Mouse (Mus musculus) fat pad, adult 2 months (tissue): ENCODE measurements at regions not wholly inside any gene's neighbourhood (a gene's known extent, or its start where the extent isn't known, plus 50 kb on each side); places are given as distances from the start of the nearest gene placed in this dataset.
A peak's percentile ranks its signal among the peaks of the same experiment; 100 is the strongest.

ENCODE experiments used
- DNase-seq: peaks from one replicate; pipeline ENCODE4 v3.0.0-alpha.2; 2011; ENCODE audit warnings: low read depth, low spot score; ENCODE audit errors: extremely low read depth

DNA sequence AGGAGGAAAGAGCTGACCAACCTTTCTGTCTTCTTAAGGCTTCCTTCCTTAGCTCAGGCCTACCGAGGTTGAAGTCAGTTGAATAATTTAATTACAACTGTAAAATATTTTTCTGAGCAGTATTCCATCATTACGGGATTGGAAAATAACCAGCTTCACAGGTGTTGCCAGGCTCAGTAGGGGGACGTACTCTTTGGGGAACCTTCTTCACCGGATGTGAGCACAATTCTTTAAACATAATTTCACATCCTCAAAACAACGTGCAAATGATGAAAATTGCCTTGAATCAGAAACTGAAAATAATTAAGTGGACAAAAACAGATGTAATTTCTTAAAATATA, 515.9 kb downstream of the Tns3 start:
- DNase-seq: no peak

DNA sequence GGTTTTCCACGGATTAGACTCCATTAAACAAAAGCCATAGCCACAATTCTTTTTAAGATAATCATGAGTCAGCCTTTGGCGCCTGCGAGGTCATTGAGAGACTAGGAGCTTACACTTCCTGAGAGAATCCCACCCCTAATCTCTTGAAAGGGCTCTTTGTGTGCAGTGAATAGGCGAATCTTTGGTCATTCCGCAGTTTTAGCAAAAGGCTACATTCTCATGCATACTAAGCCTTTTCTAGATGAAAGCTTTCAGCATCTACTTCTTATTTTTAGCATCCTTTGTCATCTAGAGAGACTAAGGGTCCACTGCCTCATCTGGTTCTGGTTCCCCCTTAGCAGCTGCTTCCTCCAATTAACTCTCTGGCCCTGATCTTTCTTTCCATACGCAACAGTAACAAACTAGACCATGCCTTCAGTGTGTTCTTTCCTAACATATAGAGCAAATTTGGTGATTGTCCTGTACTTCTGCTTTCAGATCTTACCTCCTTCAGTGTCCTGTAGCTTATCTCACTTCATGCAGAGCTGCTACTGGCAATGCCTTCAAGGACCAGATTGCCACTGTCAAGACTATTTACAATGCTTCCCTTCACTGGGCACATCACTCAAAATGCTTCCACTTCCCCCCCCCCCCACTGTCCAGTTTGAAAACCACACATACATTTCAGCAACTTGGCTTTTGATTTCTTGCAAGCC, 516.4 kb downstream of the Tns3 start:
- no peak for DNase-seq

DNA sequence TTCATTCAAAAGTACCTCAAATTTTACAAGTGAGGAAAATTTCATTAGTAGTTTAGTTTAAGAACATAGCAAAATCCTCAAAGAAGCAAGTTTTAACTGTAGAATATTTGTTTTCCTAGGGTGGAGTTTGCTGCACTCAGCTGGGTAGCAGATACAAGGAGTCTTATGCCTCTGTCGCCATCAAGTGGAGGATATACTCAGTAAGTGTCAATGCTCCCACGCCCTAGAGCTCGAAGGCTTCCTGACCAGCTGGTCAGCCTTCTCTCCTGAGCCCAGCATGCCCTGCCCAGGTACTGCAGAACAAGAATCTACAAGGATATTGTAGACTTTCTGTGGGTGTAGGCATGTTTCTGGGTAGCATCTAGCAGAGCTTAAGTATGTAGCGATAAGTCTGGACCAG, 527.0 kb downstream of the Tns3 start:
- DNase-seq: no peak

DNA sequence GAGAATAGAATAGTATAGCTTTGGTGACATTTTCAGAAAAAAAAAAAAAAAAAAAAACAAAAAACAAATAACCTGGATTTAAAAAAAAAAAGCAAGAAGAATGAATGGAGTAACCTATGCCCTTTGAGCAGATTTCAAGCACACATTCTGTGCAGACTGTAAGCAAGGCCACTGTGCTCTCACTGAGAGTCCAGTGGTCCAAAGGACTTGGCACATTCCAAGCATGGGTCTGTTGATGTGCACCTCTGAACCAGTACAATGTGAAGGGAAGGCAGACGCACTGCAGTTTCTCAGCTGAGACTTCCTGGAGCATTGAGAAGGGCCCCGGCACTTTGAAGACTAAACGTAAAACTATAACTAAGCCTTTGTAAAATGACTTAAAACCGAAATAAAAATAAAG, 527.7 kb downstream of the Tns3 start:
- DNase-seq: no peak

DNA sequence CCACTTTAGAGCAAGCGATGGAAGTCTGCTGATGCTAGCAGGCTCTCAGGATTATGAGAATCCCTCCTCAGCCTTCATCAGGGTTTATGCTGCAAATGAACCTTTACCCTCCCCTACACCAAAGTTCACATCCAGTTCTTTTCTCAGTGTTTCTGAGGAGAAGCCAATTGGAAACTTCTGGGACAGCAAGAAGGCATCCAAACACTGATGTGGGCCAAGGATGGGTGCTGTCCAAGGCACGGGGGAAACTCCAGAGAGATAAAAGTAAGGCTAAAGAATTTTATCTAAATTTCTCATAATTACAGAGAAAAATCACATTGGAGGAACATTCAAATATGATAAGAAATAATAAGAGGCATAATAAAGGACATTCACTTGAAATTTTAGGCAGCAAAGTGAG, 555.0 kb downstream of the Tns3 start:
- no peak for DNase-seq

DNA sequence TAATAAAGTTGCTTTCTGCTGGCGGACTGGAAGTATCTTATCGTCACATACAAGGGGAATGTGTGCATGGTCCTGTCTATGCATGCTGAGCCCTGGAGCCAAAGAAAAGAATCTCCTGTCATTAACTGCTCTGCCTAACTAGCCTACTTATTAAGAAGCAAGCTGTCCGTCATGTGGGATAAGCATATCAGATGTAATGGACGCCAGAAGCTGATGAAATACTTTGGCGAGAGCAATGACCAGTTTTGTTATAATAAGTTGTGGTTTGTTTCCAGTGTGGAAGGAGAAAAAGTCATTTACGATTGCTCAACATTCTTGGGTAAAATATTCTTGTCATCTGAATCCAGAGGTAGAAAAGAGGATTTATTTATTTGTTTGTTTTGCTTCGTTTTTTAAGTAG, 563.2 kb downstream of the Tns3 start:
- peak; percentile 72 for DNase-seq

DNA sequence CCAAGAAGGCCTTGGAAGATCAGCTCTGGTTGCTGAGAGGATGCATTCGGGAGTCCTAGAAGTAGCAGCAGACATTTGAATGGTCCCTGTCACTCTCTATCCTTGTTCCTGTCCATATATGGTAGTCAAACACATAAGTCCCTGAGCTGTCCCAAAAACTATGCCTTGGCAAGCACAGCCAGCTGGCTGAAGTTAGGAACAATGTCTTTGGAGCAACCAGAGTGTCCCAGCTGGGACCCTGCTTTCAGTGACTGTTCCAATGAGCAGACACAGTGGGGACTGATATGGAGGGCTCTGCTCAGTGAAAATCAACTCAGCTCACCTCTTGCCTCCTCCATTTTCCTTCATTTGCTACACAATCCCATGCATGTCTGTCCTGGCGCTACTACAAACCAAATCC, 580.0 kb downstream of the Tns3 start:
- DNase-seq: no peak

DNA sequence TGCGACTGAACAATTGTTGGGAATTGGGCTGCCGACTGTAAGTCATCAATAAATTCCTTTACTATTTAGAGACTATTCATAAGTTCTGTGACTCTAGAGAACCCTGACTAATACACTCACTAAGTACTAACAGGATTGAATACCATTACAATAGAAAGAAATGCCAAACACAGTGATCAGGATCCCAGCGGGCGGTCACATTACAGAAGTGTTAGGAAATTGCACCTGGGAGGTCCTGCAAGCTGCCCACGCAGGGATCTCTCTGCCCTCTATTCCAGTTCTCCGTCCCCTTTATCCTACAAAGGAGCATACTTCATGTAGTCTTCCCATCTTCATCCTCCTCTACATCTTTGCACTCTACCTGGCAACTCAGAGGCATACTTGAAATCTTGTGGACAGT, 581.5 kb downstream of the Tns3 start:
- no peak for DNase-seq

DNA sequence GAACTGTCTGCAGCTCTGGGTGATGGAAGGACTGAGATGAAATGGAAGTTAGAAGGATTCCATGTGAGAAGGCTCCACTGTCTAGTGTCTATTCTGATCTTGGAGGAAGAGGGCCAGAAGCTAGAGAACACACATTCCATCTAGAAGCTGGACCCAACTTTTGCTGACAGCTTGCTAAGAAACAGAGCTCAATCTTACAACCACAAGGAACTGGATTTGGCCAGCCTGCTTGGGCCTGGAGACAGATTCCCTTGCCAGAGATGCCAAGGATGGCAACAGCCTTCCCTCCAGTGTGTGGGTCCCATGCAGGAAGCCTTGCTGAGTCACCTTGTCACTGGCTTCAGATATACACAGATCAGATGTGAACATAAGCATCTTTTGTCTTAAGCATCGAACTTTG, 591.0 kb downstream of the Tns3 start:
- DNase-seq: no peak

DNA sequence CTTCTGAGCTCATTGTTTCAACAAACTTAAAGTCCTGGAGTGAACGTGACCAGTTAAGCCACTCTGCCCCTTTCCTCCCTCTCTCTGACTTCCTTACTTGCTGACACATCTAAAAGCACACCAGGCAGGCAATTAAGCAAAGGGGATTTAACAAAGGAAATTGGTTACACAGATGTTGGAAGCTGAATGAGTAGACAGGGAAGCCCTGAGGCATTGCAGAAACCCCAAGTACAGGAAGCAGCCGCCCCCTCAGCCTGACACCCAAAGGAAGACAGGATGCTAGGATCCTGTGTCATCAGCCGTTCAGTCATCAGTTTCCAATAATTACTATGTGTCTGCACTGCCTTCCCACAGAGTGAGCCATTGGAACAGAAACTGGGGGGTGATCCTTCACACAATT, 595.5 kb downstream of the Tns3 start:
- DNase-seq: no peak

DNA sequence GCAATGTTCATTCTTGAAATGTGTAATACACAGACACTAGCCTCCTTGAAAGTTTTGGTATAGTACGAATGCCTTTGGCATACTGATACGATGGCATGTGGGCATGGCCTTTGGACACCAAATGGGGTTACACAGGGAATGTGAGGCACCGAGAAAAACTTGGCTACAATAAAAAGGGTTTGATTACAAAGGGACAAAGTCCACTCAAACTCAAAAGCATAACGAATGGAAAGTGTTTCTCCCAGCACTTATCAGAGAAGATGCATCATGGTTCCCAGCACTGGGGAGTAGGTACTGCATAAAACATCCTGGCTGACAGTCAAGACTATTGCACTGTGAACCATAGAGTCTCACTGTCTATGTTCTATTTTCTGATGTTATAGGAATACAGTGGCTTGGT, 597.0 kb downstream of the Tns3 start:
- no peak for DNase-seq

DNA sequence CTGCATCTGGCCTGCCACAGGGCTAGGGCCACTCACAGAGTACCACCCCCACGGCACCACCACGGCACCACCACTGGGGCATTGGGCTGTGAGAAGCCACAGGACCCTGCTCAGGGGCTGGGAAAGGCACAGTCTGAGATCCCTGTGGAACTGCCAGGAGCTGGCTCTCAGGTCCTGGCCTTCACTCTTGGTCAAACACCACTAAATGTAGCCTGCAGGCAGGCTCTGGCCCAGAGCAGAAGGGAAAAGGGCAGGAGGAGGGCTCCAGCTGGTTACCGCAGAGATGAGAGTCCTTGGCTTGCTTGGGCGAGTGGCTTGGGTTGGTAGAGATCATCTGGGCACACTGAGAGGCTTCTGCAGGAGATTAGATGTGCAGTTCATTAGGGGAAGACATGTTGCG, 598.5 kb downstream of the Tns3 start:
- DNase-seq: no peak

DNA sequence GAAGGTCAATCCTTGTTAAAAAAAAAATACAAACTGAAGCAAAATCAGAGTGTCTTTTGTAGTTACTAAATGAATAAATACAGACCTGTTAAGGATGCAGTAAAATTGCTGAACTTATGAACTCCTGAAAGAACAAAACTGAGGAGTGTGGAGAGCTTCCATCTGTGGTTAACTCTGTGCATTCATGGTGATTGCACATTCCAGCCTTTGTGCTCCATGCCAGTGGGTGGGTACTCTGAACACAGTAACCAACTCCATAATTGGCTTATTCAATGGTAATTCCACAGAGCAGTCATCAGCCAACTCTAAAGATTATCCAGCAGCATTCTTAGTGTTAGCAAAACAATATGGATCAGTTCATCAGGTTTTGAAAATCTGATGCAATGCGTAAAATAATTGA, 599.2 kb downstream of the Tns3 start:
- no peak for DNase-seq

DNA sequence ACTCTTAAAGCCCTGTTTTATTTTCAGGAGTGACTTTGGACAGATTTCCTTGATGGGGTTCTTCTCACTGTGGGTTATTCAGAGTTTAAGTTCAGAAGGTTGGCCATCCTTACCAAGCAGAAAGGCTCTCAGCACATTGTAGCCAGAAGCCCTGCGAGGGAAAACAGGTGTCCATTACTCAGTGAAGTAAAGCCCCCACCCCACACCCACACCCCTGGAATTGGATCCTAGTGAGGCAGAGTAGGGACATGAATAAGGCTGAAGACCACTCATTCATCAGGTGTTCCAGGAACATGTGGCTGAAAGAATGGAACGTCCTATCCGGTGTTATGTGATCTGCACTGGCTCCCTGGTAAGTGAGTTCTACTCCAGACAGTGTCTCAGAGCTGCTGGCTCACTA, 602.3 kb downstream of the Tns3 start:
- no peak for DNase-seq

DNA sequence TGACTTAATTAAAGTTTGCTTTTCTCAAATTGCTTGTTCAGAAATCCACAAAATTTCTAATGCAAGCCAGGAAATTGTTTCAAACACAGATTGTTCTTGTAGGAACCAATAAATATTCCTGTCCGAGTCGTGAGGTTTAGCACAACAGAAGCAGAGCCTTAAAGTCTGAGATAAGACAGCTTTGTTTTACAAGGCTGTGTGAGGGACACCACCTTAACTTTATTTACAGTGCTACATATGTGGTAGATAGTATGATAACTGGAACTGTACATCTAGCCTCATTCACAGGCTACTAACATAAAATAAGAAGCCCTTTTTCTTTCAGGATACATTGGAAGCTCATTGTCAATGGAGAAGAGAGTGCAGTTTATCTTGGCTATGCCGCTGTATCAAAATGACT, 602.8 kb downstream of the Tns3 start:
- DNase-seq: no peak

DNA sequence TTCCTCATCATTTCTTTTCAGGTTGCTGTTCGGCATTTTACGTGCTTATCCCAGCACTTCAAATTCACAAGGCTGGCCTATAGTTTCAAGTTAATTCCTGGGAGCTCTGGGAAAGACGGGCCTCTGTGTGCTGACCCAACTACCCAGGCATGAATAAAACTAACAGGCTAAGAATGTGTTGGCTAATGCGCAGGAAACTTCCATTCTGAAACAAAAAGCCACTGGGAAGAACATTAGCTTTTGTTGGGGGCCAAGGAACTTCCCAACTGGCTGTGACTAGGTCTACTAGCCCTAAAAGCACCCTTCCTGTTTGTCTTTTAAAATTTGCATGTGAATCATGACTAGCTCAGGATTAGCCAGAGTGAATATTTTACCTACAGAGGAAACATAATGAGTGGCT, 612.8 kb downstream of the Tns3 start:
- no peak for DNase-seq

DNA sequence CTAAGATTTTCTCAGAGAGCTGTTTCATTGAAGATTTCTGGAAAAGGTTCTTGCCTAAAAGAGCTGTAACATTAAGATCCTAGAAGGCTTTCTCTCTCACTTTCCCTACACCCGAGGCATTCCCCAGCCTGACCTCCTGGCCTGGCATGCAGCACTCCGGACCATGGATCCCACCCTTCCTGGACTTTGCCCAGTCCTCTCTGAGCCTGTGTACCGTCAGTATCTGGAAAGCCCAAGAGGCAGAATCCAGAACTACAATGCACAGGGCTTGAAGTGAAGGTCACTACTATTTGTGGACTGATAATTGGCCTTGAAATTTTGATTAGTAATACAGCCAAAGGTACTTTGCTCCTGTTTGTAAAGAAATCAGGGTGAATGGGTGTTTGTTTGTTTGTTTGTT, 619.2 kb downstream of the Tns3 start:
- no peak for DNase-seq

DNA sequence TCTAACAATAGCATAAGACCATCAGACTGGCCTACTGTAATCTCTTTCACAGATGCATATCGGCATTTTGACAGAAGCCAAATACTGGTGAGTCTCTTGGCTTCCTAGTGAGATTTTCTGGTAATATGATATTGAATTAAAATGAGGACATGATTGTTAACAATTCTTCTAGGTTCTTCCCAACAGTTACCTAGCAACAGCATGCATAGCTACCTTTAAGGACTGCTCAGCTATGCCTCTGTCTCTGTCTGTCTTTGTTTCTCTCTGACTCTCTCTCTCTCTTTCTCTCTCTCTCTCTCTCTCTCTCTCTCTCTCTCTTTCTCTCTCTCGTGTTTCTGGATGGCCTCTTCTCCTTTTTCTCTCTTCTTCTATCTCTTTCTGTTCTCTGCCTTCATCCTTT, 634.2 kb downstream of the Tns3 start:
- DNase-seq: no peak

DNA sequence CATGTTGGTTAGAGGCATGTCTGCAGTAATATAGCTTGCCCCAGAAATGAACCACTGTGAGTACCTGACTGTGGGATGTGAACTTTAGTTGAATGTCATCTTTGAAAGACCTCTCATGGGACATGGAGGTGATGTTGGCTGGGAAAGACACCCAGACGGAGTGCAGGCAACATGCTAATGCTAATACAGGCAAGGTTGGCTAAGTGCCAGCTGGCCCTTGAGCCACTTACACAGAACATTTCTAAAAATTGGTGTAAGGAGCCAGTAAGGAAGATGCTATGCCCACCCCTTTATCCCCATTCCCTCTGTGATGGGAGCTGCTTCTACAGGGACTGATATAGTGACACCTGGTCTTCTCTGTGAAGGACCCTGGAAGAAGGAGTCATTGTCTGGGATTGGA, 656.5 kb downstream of the Tns3 start:
- no peak for DNase-seq

DNA sequence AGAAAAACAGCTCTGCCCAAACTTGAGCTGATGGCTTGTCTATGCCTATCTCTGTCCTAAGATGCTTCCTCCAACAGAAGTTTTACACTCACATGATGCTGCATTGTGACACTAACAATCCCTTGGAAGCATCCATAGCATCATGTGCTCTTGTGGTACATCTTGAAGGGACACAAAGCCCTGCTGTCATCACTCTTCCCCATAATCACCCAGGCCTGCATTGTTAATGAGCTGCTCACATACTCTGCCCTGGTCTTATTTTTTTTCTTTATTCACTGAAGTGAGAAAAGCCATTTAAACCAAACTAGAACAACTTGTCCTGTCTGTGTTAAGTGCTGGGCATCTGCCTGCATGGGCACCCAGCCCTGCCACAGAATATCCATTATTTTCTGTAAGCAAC, 683.3 kb downstream of the Tns3 start:
- DNase-seq: no peak

DNA sequence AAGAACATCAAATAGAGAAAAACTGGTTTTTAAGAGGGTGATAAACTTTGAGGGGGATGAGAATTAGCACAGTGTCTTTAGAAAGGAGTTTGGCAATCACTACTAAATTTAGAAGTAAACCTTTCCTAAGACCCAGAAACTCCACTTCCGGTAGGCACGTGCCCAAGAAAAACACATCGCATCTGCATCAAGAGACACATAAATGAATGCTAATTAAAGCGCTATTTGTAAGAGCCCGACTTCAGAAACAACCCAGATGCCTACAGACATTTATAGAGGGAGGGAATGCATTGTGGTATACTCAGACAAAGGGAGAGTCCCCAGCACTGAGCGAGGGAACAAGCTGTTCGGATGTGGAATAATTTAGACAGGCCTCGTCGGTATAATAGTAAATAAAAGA, 688.5 kb downstream of the Tns3 start:
- DNase-seq: no peak

DNA sequence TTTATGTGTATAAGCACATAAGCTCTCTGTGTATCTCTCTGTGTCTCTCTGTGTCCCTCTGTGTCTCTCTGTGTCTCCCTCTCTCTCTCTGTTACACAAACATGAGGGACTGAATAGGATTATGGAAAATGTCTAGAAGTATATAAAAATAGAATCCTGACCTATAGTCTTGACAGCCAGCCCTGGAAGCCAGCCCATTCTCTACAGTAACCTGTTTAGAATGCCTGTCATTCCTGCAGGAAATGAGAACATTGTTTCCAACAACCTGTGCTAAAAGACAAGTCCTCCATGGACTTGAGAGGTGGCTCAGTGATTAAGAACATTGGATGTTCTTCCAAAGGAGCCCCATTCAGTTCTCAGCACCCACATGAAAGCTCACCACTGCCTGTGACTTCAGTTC, 714.4 kb downstream of the Tns3 start:
- no peak for DNase-seq

DNA sequence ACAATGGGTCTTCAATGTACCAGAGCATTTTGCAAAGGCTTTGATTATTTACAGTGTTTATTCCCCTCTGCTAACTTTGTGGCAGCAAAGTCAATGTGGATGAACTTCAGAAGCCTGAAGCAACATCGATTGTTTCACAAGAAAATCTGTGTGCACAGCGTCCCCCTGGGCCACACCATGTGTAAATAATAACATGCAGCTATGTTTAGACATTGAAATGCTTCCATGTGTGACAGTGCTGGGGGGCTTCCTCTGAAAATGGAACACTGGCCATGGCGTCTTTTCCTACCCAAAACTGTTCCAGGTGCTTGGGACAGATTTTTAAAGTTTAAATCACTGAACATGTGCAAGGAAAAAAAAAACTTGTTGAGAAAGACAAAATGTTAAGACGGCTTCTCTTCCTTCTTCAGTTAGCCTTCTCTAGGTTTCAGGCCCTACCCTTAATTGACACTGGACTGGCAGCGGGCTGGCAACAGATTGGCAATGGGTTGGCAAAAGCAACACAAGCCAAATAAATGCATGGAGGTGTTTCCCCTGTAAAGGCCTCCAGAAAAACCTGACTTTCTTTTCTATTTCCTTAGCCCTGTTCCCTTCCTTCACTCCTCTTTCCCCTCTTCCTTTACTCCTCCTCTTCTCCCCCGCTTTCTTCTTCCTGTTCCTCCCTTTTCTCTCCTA, 715.0 kb downstream of the Tns3 start:
- no peak for DNase-seq
